Mouse (Mus musculus) limb, embryonic 14.5 days (tissue): Measurements from ENCODE around the gene Ccdc59. TPM values are rescaled to one million over a fixed set of nuclear protein-coding genes. Genes with fewer than 3 reads are reported as not detected.

ENCODE experiments used
- ATAC-seq: fragments of 200-750 bp; cut with Nextera tagmentation; 2 replicates; pipeline ENCODE4 v1.8.0; 2017; ENCODE audit warnings: low read depth, moderate number of reproducible peaks, moderate TSS enrichment; ENCODE audit not compliant: low FRiP score
- DNase-seq: peaks from one replicate; pipeline ENCODE4 v3.0.0-alpha.2; 2015; ENCODE audit warnings: low spot score
- H3K27ac ChIP-seq: fragments of 300-500 bp; sonication (generic); replicated peaks from 2 replicates; pipeline ENCODE4 v1.5.1; 2014; ENCODE audit warnings: low read depth, mild to moderate bottlenecking, low read length, moderate library complexity, mixed read lengths
- H3K27me3 ChIP-seq: fragments of 300-500 bp; sonication (generic); 2 replicates; pipeline ENCODE4 v1.6.1; 2014; ENCODE audit warnings: low read length, mixed read lengths; ENCODE audit not compliant: control insufficient read depth, insufficient read depth
- H3K36me3 ChIP-seq: fragments of 300-500 bp; sonication (generic); 2 replicates; pipeline ENCODE4 v1.6.1; 2014; ENCODE audit warnings: mild to moderate bottlenecking, low read length, moderate library complexity, mixed read lengths; ENCODE audit not compliant: control insufficient read depth, insufficient read depth
- H3K4me1 ChIP-seq: fragments of 300-500 bp; sonication (generic); 2 replicates; pipeline ENCODE4 v1.6.1; 2014; ENCODE audit warnings: antibody characterized with exemption, low read length, mixed read lengths; ENCODE audit not compliant: control insufficient read depth, insufficient read depth
- H3K4me2 ChIP-seq: fragments of 300-500 bp; sonication (generic); replicated peaks from 2 replicates; pipeline ENCODE4 v1.6.1; 2014; ENCODE audit warnings: low read depth, mild to moderate bottlenecking, low read length, moderate library complexity; ENCODE audit not compliant: severe bottlenecking
- H3K4me3 ChIP-seq: fragments of 300-500 bp; sonication (generic); replicated peaks from 2 replicates; pipeline ENCODE4 v1.5.1; 2014; ENCODE audit warnings: low read length
- H3K9ac ChIP-seq: fragments of 300-500 bp; sonication (generic); 2 replicates; pipeline ENCODE4 v1.6.1; 2014; ENCODE audit warnings: mild to moderate bottlenecking, low read depth, low read length, moderate library complexity; ENCODE audit not compliant: severe bottlenecking
- H3K9me3 ChIP-seq: fragments of 300-500 bp; sonication (generic); 2 replicates; pipeline ENCODE4 v1.6.1; 2016; ENCODE audit warnings: low read length; ENCODE audit not compliant: control insufficient read depth
- POLR2A ChIP-seq: fragments of 200-500 bp; IDR thresholded peaks from 2 replicates; pipeline ENCODE4 v1.8.0; 2012; ENCODE audit warnings: inconsistent platforms, mild to moderate bottlenecking, moderate library complexity, borderline replicate concordance; ENCODE audit not compliant: insufficient read depth, insufficient read length; ENCODE audit errors: extremely low read depth
- WGBS: fragments of 180-500 bp; shearing (Covaris S2); extraction: QIAGEN DNeasy Blood & Tissue Kit; methylation state at CpG from one replicate; pipeline ENCODE4 v1.1.7; 2014; 5-methylcytosine and 5-hydroxymethylcytosine counted together
- polyA plus RNA-seq, 2 experiments: library from polyadenylated mRNA; depleted of rRNA in 1 of 2; stranded (reverse) in 1 of 2; unstranded in 1 of 2; fragments of >200 nt; fragmentation: Nextera tagmentation in 1 of 2; extraction: Ambion mirVana in 1 of 2; gene quantifications; 2 replicates each; pipeline versions ENCODE4 v1.2.1 to v1.2.3; 2012 to 2014

Ccdc59 gene
- polyA plus RNA-seq (2012; rRNA removed) (21.4 and 32.4 TPM in 2 replicates), polyA plus RNA-seq (2014; fragmentation: Nextera tagmentation; extraction: Ambion mirVana) (58.6 and 59.9 TPM in 2 replicates)

- Histone ChIP-seq H3K27me3 (no peaks in the 10 kb centered on the region), H3K4me2 (peak within 1 kb of the TSS; percentile 63), H3K4me3 (peak within 1 kb of the TSS; percentile 63), H3K9me3 (no peaks in the 10 kb centered on the region), H3K36me3 (peaks cover 38% of the 10 kb centered on the region), H3K4me1 (peaks cover 8% of the 10 kb centered on the region), H3K27ac (peak within 1 kb of the TSS; percentile 96), H3K9ac (peak within 1 kb of the TSS; percentile 74)
- peak; percentile 98 for DNase-seq
- WGBS = under 1% methylated on average over 86 of the region's 90 CpGs
- peak; percentile 99 for ATAC-seq
- peak; percentile 34; the same call in 1 of the 2 replicates for TF ChIP-seq POLR2A
These were observed at the start of gene Ccdc59, which contains the start of gene Mettl25 for GRCm38 (mm10) chr10:105840928-105841888. TSS of gene Ccdc59 (plus strand) at chr10:105841067. TSS of gene Mettl25 (minus strand) at chr10:105841380.

- no peak for ATAC-seq
- WGBS = 54% methylated on average over 15 of the region's 15 CpGs
- H3K36me3 ChIP-seq = peaks cover 6% of the 10 kb centered on the region; the same call in 1 of the 2 replicates
- H3K9ac ChIP-seq = no peak overlapping the region
- H3K4me2 ChIP-seq = no peak overlapping the region
- DNase-seq = no peak
- H3K9me3 ChIP-seq = no peaks in the 10 kb centered on the region
- no peak overlapping the region for H3K27ac ChIP-seq
- H3K4me1 ChIP-seq = no peaks in the 10 kb centered on the region
- H3K4me3 ChIP-seq = no peak overlapping the region
- TF ChIP-seq POLR2A = no peak
- no peaks in the 10 kb centered on the region for H3K27me3 ChIP-seq
These were observed 46.9 kb upstream of the Ccdc59 start for GRCm38 (mm10) chr10:105793776-105794552.

GRCm38 (mm10) chr10:105797250-105797924 is 43.5 kb upstream of the Ccdc59 start:
- H3K9ac ChIP-seq = no peak overlapping the region
- H3K27ac ChIP-seq = no peak overlapping the region
- H3K4me3 ChIP-seq = no peak overlapping the region
- WGBS = 45% methylated on average over 8 of the region's 8 CpGs
- peaks cover 4% of the 10 kb centered on the region; the same call in 1 of the 2 replicates for H3K4me1 ChIP-seq
- no peaks in the 10 kb centered on the region for H3K27me3 ChIP-seq
- no peak overlapping the region for H3K4me2 ChIP-seq
- H3K9me3 ChIP-seq = no peaks in the 10 kb centered on the region
- no peak for TF ChIP-seq POLR2A
- H3K36me3 ChIP-seq = 0 out of 2 replicates have a peak, but pooled peaks cover 3% of the 10 kb centered on the region
- DNase-seq = no peak
- no peak for ATAC-seq

- peaks cover 4% of the 10 kb centered on the region; the same call in 1 of the 2 replicates for H3K4me1 ChIP-seq
- peak; percentile 39 for DNase-seq
- no peak overlapping the region for H3K9ac ChIP-seq
- no peaks in the 10 kb centered on the region for H3K9me3 ChIP-seq
- no peaks in the 10 kb centered on the region for H3K36me3 ChIP-seq
- TF ChIP-seq POLR2A = no peak
- 16% methylated on average over 6 of the region's 6 CpGs for WGBS
- no peak overlapping the region for H3K4me3 ChIP-seq
- 0 out of 2 replicates have a peak overlapping the region, but pooled peaks have one; percentile 8 for H3K27ac ChIP-seq
- 0 out of 2 replicates have a peak, but pooled peaks have one; percentile 30 for ATAC-seq
- H3K4me2 ChIP-seq = peak overlapping the region; percentile 15; the same call in 1 of the 2 replicates
- H3K27me3 ChIP-seq = no peaks in the 10 kb centered on the region
These were observed 39.7 kb upstream of the Ccdc59 start for GRCm38 (mm10) chr10:105801147-105801546.
